Mouse (Mus musculus) ES-E14 (cell line): ENCODE measurements around the gene Shisa7.

Experiments used
- CHD2 ChIP-seq: IDR thresholded peaks from 2 replicates; pipeline ENCODE4 v1.6.1; 2014; ENCODE audit warnings: mild to moderate bottlenecking, low read depth, low read length, inconsistent platforms
- HCFC1 ChIP-seq: IDR thresholded peaks from 2 replicates; pipeline ENCODE4 v1.6.1; 2012; ENCODE audit warnings: low read length, inconsistent platforms, borderline replicate concordance; ENCODE audit not compliant: insufficient read depth
- ZC3H11A ChIP-seq: IDR thresholded peaks from 2 replicates; pipeline ENCODE4 v1.6.1; 2012; ENCODE audit warnings: low read depth, mild to moderate bottlenecking, inconsistent platforms, low read length, borderline replicate concordance
- ZNF384 ChIP-seq: IDR thresholded peaks from 2 replicates; pipeline ENCODE4 v1.6.1; 2012; ENCODE audit warnings: low read depth, low read length, inconsistent platforms

DNA sequence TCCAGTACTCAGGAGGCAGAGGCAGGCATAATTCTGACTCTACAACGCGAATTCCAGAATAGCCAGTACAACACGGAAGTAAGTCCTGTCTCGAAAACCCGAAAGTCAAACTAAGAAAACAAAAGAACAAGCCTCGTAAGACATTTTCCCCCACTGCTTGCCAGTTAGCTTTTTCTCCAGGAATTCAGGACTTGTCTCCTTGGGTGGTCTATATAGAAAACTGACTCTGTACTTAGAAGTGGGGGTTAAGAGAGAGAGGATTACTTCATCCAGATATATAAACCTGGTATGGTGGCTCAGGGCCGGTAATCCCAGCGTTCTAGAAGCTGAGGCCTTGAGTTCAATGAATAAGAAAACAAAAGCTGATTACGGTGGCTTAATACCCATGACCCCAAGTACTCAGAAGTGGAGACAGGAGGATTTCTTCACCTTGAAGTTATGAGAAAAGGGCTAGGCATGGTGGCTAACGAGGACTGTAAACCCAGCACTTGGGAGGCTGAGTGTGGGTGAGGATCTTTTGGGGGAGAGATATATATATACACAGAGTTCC is 22.2 kb upstream of the Shisa7 start:
- no peak for TF ChIP-seq ZNF384
- TF ChIP-seq HCFC1, result no peak
- TF ChIP-seq CHD2, result no peak
- no peak for TF ChIP-seq ZC3H11A
